Mouse (Mus musculus): Measurements from ENCODE around the gene Adgrd1. TPM values are rescaled to one million over a fixed set of nuclear protein-coding genes. Genes with fewer than 3 reads are reported as not detected.

Adgrd1 gene
- polyA plus RNA-seq, 1 experiment from 2014 or later: 0.32 TPM

DNA sequence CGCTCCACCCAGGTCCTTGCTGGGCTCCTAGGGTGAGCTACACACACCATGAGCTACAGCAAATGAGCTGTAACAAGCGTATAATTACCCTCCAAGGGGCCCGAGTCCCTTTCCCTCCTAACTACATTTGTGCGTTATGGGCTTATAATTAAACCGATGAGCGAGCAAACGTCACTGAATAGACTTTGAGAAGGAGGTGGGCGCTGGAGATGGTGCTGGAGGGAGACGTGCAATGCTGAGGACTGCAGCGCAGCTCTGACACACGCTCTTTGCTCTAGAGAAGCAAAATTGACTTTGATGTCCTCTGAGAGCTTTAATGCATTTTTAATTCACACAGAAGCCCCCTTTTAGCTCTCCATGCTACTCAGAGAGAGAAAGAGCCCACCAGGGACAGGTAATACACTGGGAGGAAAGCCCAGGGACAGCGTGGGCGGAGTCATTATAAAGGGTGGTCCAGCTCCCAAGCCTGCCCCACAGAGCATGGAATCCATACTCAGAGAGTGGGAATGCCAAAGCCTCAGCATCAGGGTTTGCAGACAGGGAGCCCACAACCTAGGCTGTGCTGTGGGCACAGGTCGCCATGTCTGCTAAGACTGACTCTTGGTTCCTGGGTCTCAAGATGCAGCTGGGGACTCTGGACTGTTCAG, 115.0 kb downstream of the Adgrd1 start:
- 71% methylated on average over 14 of the region's 14 CpGs for WGBS (ENCODE audit: insufficient replicate concordance)
- H3K4me2 ChIP-seq (ENCODE audit: low read depth, low read length): no peak overlapping the region
- TF ChIP-seq EP300 (IDR thresholded peaks at IDR 0.05; ENCODE audit: low read depth): no peak
- no peak overlapping the region for H3K27ac ChIP-seq (ENCODE audit: low read depth)
- no peak overlapping the region for H3K9ac ChIP-seq (replicated peaks)
- ATAC-seq (no peak), DNase-seq (no peak)
- no peaks in the 10 kb centered on the region for H3K27me3 ChIP-seq (ENCODE audit: insufficient read depth, low read length)
- no peaks in the 10 kb centered on the region for H3K4me1 ChIP-seq (ENCODE audit: insufficient read depth)
- H3K4me3 ChIP-seq (ENCODE audit: low read depth, low read length): no peak overlapping the region
- no peaks in the 10 kb centered on the region for H3K9me3 ChIP-seq (ENCODE audit: low read length)
- H3K36me3 ChIP-seq (replicated peaks; ENCODE audit: insufficient read depth, low read length): no peaks in the 10 kb centered on the region

DNA sequence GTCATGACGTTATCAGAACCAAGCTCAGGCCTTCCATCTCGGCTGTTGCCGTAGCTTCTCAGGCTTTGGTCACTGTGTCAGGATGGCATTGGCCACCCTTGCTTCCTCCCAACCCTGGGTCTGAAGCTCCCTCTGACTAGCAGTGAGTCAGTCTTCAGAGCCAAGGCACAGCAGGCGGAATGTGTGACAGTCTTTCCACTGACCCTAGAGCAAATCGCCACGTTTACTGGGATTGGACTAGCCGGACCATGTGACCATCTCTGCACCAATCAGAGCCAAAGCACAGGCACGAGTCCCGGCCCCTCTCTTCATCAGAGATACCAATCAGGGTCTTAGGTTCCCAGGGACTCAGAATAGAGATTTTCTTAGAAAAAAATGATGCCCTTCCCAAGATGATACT, 117.5 kb downstream of the Adgrd1 start:
- no peak for TF ChIP-seq EP300 (IDR thresholded peaks at IDR 0.05; ENCODE audit: low read depth)
- TF ChIP-seq CTCF (IDR thresholded peaks at IDR 0.05; ENCODE audit: low read depth): no peak
- 39% methylated on average over 9 of the region's 9 CpGs for WGBS (ENCODE audit: insufficient replicate concordance)
- Histone ChIP-seq H3K27ac (ENCODE audit: low read depth) (no peak overlapping the region), H3K27me3 (ENCODE audit: insufficient read depth, low read length) (no peaks in the 10 kb centered on the region), H3K4me2 (ENCODE audit: low read depth, low read length) (no peak overlapping the region), H3K9ac (replicated peaks) (no peak overlapping the region), H3K9me3 (ENCODE audit: low read length) (no peaks in the 10 kb centered on the region), H3K36me3 (replicated peaks; ENCODE audit: insufficient read depth, low read length) (no peaks in the 10 kb centered on the region), H3K4me3 (ENCODE audit: low read depth, low read length) (no peak overlapping the region), H3K4me1 (ENCODE audit: insufficient read depth) (no peaks in the 10 kb centered on the region)
- no peak for ATAC-seq
- no peak for DNase-seq

DNA sequence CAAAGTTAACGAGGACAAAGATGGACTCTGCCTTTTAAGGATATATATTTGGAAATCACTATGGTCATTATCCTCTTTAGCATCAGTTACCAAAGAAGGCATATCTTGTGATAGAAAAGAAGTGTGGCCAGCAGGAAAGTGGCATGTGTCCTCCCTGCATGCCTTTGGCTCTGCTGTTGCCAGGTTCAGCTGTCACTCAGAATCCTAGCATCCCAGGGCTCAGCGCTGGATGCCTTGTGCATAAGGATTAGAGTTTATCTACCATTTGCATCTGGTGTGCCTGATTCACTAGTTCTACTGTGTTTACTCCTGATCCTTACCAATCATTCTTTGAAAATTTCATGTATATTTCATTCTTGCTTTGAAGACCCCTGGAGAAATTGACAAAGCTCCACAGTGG, 119.5 kb downstream of the Adgrd1 start:
- Histone ChIP-seq H3K9ac (replicated peaks) (no peak overlapping the region), H3K4me3 (ENCODE audit: low read depth, low read length) (no peak overlapping the region), H3K9me3 (ENCODE audit: low read length) (no peaks in the 10 kb centered on the region), H3K27ac (ENCODE audit: low read depth) (no peak overlapping the region), H3K4me2 (ENCODE audit: low read depth, low read length) (no peak overlapping the region), H3K27me3 (ENCODE audit: insufficient read depth, low read length) (no peaks in the 10 kb centered on the region), H3K4me1 (ENCODE audit: insufficient read depth) (no peaks in the 10 kb centered on the region), H3K36me3 (replicated peaks; ENCODE audit: insufficient read depth, low read length) (no peaks in the 10 kb centered on the region)
- no peak for ATAC-seq
- TF ChIP-seq EP300 (IDR thresholded peaks at IDR 0.05; ENCODE audit: low read depth): no peak
- TF ChIP-seq CTCF (IDR thresholded peaks at IDR 0.05; ENCODE audit: low read depth): no peak
- DNase-seq: no peak
- 82% methylated on average over 2 of the region's 2 CpGs for WGBS (ENCODE audit: insufficient replicate concordance)

DNA sequence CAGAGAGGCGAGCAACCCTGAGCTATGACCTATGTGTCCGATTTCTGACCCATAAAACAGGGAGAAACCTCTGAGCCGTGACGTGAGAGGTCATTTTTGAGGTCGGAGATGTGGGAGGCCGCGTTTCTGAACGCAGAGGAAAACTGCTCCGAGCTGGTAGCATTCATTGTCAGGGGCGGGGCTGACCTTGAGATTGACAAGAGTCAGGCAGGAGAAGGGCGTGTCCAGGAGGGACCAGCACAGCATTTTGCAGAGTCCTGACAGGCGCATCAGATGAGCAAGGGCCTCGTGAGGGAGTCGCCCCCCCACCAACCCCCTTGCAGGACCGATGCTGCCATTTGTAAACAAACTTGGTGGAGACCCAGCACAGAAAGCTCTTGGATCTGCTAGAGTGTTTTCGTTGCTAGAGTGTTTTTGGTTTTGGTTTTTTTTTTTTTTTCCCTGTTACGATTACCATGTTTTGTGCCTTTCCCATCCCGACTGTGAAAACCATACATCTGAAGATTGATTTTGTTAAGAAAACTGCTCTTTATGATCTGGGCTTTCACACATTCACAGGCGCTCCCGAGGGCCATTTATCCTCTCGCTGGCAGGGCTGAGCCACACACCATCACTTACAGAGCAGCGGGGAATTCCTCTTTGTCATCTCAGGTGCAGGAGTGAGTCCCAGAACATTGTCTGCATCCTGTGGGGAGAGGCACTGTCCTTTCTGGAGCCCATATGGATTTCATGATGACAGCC, 121.1 kb downstream of the Adgrd1 start:
- H3K27me3 ChIP-seq (ENCODE audit: insufficient read depth, low read length): no peaks in the 10 kb centered on the region
- no peak overlapping the region for H3K9ac ChIP-seq (replicated peaks)
- H3K9me3 ChIP-seq (ENCODE audit: low read length): no peaks in the 10 kb centered on the region
- no peaks in the 10 kb centered on the region for H3K4me1 ChIP-seq (ENCODE audit: insufficient read depth)
- no peak overlapping the region for H3K4me3 ChIP-seq (ENCODE audit: low read depth, low read length)
- H3K4me2 ChIP-seq (ENCODE audit: low read depth, low read length): no peak overlapping the region
- DNase-seq (no peak), ATAC-seq (no peak)
- H3K36me3 ChIP-seq (replicated peaks; ENCODE audit: insufficient read depth, low read length): no peaks in the 10 kb centered on the region
- 12% methylated on average over 22 of the region's 22 CpGs for WGBS (ENCODE audit: insufficient replicate concordance)
- TF ChIP-seq CTCF (IDR thresholded peaks at IDR 0.05; ENCODE audit: low read depth) (no peak), EP300 (IDR thresholded peaks at IDR 0.05; ENCODE audit: low read depth) (no peak)
- H3K27ac ChIP-seq (ENCODE audit: low read depth): no peak overlapping the region

DNA sequence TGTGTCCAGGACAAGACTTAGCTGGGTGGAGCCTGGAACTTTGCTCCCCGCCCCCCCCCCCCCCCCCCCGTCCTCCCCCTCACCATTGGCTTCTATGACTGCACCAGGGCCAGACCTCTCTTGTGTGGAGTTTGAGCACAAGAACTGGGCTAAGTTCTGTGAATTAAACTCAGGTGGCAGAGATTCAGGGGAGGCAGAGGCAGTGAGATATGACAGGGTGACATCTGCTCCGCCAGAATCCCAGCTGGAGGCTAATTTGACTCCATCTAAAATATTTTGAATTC, 121.6 kb downstream of the Adgrd1 start:
- no peak for TF ChIP-seq EP300 (IDR thresholded peaks at IDR 0.05; ENCODE audit: low read depth)
- TF ChIP-seq CTCF (IDR thresholded peaks at IDR 0.05; ENCODE audit: low read depth): no peak
- Histone ChIP-seq H3K9ac (replicated peaks) (no peak overlapping the region), H3K27ac (ENCODE audit: low read depth) (no peak overlapping the region), H3K27me3 (ENCODE audit: insufficient read depth, low read length) (no peaks in the 10 kb centered on the region), H3K36me3 (replicated peaks; ENCODE audit: insufficient read depth, low read length) (no peaks in the 10 kb centered on the region), H3K4me3 (ENCODE audit: low read depth, low read length) (no peak overlapping the region), H3K4me1 (ENCODE audit: insufficient read depth) (no peaks in the 10 kb centered on the region), H3K4me2 (ENCODE audit: low read depth, low read length) (no peak overlapping the region), H3K9me3 (ENCODE audit: low read length) (no peaks in the 10 kb centered on the region)
- no peak for DNase-seq
- 18% methylated on average over 3 of the region's 3 CpGs for WGBS (ENCODE audit: insufficient replicate concordance)
- ATAC-seq: no peak

DNA sequence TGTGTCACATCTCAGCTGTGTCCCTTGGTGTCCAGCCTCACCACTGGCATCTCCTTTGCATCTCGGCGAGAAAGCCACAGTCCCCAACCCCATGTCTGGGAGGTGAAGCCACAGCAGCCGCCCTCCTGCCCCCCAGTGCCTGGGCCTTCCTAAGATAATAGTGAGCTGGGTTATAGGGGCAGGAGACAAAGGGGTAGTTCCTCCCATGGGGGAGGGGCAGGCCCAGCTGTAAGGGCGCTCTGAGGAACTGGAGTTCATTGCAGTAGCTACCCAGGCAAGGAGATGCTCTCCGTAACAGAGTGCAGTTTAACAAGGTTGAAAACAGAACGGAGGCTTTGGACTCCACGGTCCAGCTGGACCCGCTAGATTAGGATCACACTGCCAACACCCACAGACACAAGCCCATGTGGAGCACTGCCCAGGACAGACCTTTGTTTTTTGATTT, 122.0 kb downstream of the Adgrd1 start:
- Histone ChIP-seq H3K36me3 (replicated peaks; ENCODE audit: insufficient read depth, low read length) (no peaks in the 10 kb centered on the region), H3K9ac (replicated peaks) (no peak overlapping the region), H3K9me3 (ENCODE audit: low read length) (no peaks in the 10 kb centered on the region), H3K4me1 (ENCODE audit: insufficient read depth) (no peaks in the 10 kb centered on the region), H3K4me3 (ENCODE audit: low read depth, low read length) (no peak overlapping the region), H3K27me3 (ENCODE audit: insufficient read depth, low read length) (no peaks in the 10 kb centered on the region), H3K4me2 (ENCODE audit: low read depth, low read length) (no peak overlapping the region), H3K27ac (ENCODE audit: low read depth) (no peak overlapping the region)
- TF ChIP-seq CTCF (IDR thresholded peaks at IDR 0.05; ENCODE audit: low read depth): no peak
- no peak for TF ChIP-seq EP300 (IDR thresholded peaks at IDR 0.05; ENCODE audit: low read depth)
- ATAC-seq (no peak), DNase-seq (no peak)
- WGBS (ENCODE audit: insufficient replicate concordance): 34% methylated on average over 8 of the region's 8 CpGs
